Mouse (Mus musculus) midbrain, postnatal 0 days (tissue): ENCODE data around the gene Ubap2l. TPM values are rescaled to one million over a fixed set of nuclear protein-coding genes. Genes with fewer than 3 reads are reported as not detected.
A peak's percentile ranks its signal among the peaks of the same experiment; 100 is the strongest.

Experiments used
- ATAC-seq: fragments of 200-750 bp; cut with Nextera tagmentation; 2 replicates; pipeline ENCODE4 v1.8.0; 2017; ENCODE audit warnings: moderate number of reproducible peaks, mild to moderate bottlenecking, moderate TSS enrichment, moderate library complexity; ENCODE audit not compliant: low FRiP score
- DNase-seq: peaks from one replicate; pipeline ENCODE4 v3.0.0-alpha.2; 2015; ENCODE audit warnings: low spot score
- H3K27ac ChIP-seq: fragments of 300-500 bp; sonication (generic); 2 replicates; pipeline ENCODE4 v1.5.1; 2014; ENCODE audit warnings: low read depth, mild to moderate bottlenecking, low read length, mixed read lengths
- H3K27me3 ChIP-seq: fragments of 300-500 bp; sonication (generic); 2 replicates; pipeline ENCODE4 v1.6.1; 2014; ENCODE audit warnings: low read length, control low read depth, mixed read lengths; ENCODE audit not compliant: insufficient read depth
- H3K36me3 ChIP-seq: fragments of 300-500 bp; sonication (generic); 2 replicates; pipeline ENCODE4 v1.6.1; 2014; ENCODE audit warnings: low read length, control low read depth, mixed read lengths; ENCODE audit not compliant: insufficient read depth
- H3K4me1 ChIP-seq: fragments of 300-500 bp; sonication (generic); 2 replicates; pipeline ENCODE4 v1.6.1; 2014; ENCODE audit warnings: mild to moderate bottlenecking, control low read depth, antibody characterized with exemption, low read length, mixed read lengths; ENCODE audit not compliant: insufficient read depth
- H3K4me2 ChIP-seq: fragments of 300-500 bp; sonication (generic); 2 replicates; pipeline ENCODE4 v1.6.1; 2014; ENCODE audit warnings: low read depth, mild to moderate bottlenecking, low read length, mixed read lengths; ENCODE audit not compliant: poor library complexity, severe bottlenecking
- H3K4me3 ChIP-seq: fragments of 300-500 bp; sonication (generic); 2 replicates; pipeline ENCODE4 v1.5.1; 2014; ENCODE audit warnings: low read depth, mild to moderate bottlenecking, low read length, moderate library complexity
- H3K9ac ChIP-seq: fragments of 300-500 bp; sonication (generic); replicated peaks from 2 replicates; pipeline ENCODE4 v1.6.1; 2014; ENCODE audit warnings: mild to moderate bottlenecking, low read length, moderate library complexity, mixed read lengths; ENCODE audit not compliant: poor library complexity, severe bottlenecking
- H3K9me3 ChIP-seq: fragments of 300-500 bp; sonication (generic); 2 replicates; pipeline ENCODE4 v1.6.1; 2016; ENCODE audit warnings: low read length, control low read depth
- CTCF ChIP-seq: IDR thresholded peaks from 2 replicates; pipeline ENCODE4 v1.5.1; 2016; ENCODE audit warnings: antibody characterized with exemption, mild to moderate bottlenecking
- WGBS: fragments of 180-500 bp; shearing (Covaris S2); extraction: QIAGEN DNeasy Blood & Tissue Kit; methylation state at CpG from one replicate; pipeline ENCODE4 v1.1.7; 2014; 5-methylcytosine and 5-hydroxymethylcytosine counted together
- polyA plus RNA-seq: library from polyadenylated mRNA; unstranded; fragments of >200 nt; fragmentation: Nextera tagmentation; extraction: Ambion mirVana; gene quantifications from 2 replicates; pipeline ENCODE4 v1.2.1, GENCODE M21; 2015
- total RNA-seq: library from RNA; depleted of rRNA; stranded (reverse); fragments of >200 nt; gene quantifications from 2 replicates; pipeline ENCODE4 v1.2.3, GENCODE M21; 2014

The Ubap2l gene
- total and polyA plus RNA-seq, 2 experiments from 2014 or later, result 108 to 133 TPM

DNA sequence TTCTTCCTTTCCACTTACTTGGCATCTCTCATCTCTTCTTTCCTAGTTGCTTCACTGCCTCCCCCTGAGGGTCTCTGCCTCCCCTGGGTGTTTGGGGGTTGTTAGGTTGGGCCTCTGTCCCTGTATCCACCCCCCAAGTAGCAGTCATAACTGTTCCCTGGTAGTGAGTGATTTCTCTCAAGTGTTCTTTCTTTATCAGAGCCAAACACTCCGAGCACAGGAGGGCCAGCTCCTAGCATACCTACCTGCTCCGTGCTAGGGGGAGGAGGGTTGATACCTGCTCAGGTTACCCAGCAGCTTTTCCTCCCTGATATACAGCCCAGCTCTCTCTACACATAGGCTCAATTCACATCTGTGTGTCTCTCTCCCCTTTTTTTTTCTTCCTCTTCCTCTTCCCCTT lies 36.2 kb upstream of the Ubap2l start:
- H3K27ac ChIP-seq, result no peak overlapping the region
- DNase-seq (no peak), ATAC-seq (no peak)
- H3K9ac ChIP-seq, result no peak overlapping the region
- no peak overlapping the region for H3K4me3 ChIP-seq
- no peak for TF ChIP-seq CTCF
- H3K36me3 ChIP-seq, result peaks cover 59% of the 10 kb centered on the region
- H3K27me3 ChIP-seq, result no peaks in the 10 kb centered on the region
- no peak overlapping the region for H3K4me2 ChIP-seq
- WGBS, result 100% methylated on average over 2 of the region's 2 CpGs
- H3K9me3 ChIP-seq, result no peaks in the 10 kb centered on the region
- peaks cover 6% of the 10 kb centered on the region for H3K4me1 ChIP-seq

- H3K27me3 ChIP-seq, result no peaks in the 10 kb centered on the region
- ATAC-seq, result no peak
- 95% methylated on average over 5 of the region's 5 CpGs for WGBS
- no peak overlapping the region for H3K9ac ChIP-seq
- H3K4me3 ChIP-seq, result no peak overlapping the region
- no peak overlapping the region for H3K27ac ChIP-seq
- TF ChIP-seq CTCF, result no peak
- no peak overlapping the region for H3K4me2 ChIP-seq
- H3K9me3 ChIP-seq, result no peaks in the 10 kb centered on the region
- DNase-seq, result no peak
- peaks cover 17% of the 10 kb centered on the region for H3K4me1 ChIP-seq
- peaks cover 36% of the 10 kb centered on the region for H3K36me3 ChIP-seq
These were observed 33.6 kb upstream of the Ubap2l start for GRCm38 (mm10) chr3:90086068-90086467.

DNA sequence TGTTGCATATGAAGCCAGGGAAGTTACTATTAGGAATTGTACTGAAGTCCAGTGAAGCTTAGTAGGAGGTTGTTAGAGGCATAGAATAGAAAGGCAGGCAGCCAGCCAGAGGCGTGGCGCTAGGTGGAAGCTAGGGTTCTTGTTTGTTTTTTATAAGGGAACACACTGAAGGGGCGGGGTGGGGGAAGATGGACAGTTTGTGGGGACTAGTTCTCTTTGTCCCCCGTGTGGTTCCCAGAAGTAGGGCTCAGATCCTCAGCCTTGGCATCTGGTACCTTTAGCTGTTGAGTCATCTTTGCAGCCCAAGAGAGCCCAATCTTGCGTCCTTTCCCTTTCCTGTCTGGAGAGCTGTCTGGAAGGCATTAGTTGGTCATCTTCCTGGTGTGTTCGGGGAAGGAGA lies 32.9 kb upstream of the Ubap2l start:
- WGBS, result 89% methylated on average over 6 of the region's 6 CpGs
- Histone ChIP-seq H3K27ac (no peak overlapping the region; the same call in 1 of the 2 replicates), H3K4me2 (no peak overlapping the region), H3K9me3 (no peaks in the 10 kb centered on the region), H3K4me1 (peaks cover 18% of the 10 kb centered on the region), H3K27me3 (no peaks in the 10 kb centered on the region), H3K4me3 (no peak overlapping the region), H3K9ac (no peak overlapping the region), H3K36me3 (peaks cover 30% of the 10 kb centered on the region)
- no peak for ATAC-seq
- no peak for DNase-seq
- no peak for TF ChIP-seq CTCF

- Histone ChIP-seq H3K4me1 (peaks cover 18% of the 10 kb centered on the region), H3K4me3 (no peak overlapping the region), H3K36me3 (peaks cover 25% of the 10 kb centered on the region), H3K4me2 (no peak overlapping the region), H3K9me3 (no peaks in the 10 kb centered on the region), H3K9ac (no peak overlapping the region), H3K27me3 (no peaks in the 10 kb centered on the region), H3K27ac (no peak overlapping the region)
- no peak for ATAC-seq
- no peak for TF ChIP-seq CTCF
- WGBS, result 84% methylated on average over 4 of the region's 4 CpGs
- DNase-seq, result peak; percentile 8
These were observed 32.4 kb upstream of the Ubap2l start for GRCm38 (mm10) chr3:90084790-90085189.

DNA sequence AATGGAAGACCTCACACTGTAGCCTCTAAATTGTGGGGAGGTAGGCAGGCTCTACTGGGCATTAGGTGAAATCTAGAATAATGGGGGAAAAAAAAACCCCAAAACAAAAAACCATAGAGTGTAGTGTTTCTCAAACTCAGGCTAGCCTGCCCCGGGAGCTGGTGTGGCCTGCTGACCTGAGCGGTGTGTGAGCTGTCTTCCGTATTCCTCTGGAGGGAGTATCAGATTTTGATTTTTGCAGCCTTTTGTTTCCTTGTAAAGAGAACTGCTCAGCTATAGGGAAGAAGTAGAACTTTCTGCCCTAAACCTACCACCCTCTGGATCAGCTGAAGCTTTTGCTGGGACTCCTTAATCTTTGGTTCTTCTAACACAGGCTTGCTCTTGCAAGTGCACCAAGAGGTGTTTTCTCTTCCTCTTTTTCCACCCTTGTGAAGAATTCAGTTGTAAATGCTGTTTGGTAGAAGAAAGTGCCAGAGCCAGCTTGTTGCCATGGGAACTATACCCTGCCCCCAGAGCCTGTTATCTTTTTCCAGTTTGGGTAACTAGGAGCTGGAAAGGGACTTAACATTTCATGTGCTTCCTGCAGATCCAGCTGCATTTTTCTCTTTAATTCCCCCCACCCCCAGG lies 31.4 kb upstream of the Ubap2l start:
- H3K9me3 ChIP-seq, result no peaks in the 10 kb centered on the region
- peaks cover 18% of the 10 kb centered on the region for H3K4me1 ChIP-seq
- 30% methylated on average over 3 of the region's 3 CpGs for WGBS
- H3K27me3 ChIP-seq, result no peaks in the 10 kb centered on the region
- no peak overlapping the region for H3K4me3 ChIP-seq
- ATAC-seq (no peak), DNase-seq (peak; percentile 15)
- H3K9ac ChIP-seq, result 0 out of 2 replicates have a peak overlapping the region, but pooled peaks have one; percentile 9
- peak overlapping the region; percentile 21; the same call in 1 of the 2 replicates for H3K27ac ChIP-seq
- H3K36me3 ChIP-seq, result peaks cover 15% of the 10 kb centered on the region
- no peak for TF ChIP-seq CTCF
- H3K4me2 ChIP-seq, result 0 out of 2 replicates have a peak overlapping the region, but pooled peaks have one; percentile 4

DNA sequence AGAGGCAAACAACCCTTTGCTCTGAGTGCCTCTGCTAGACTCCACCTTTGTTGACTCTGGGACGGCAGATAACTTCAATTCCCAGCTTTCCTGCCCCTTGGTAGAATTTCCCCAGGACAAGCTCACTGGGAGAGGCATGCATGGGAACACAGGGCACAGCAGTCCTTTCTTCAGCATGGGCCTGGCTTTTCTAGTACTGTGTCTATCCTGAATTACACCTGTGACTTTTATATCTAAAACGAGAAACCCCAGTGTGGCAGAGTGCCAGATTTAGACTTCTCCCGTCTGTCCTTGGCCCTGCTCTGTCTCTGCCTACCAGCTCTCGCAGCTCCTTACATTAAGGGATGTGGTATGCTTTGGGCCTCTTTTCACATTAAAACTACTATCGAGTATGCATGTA lies 30.6 kb upstream of the Ubap2l start:
- H3K4me2 ChIP-seq, result no peak overlapping the region
- 0 out of 2 replicates have a peak overlapping the region, but pooled peaks have one; percentile 21 for H3K27ac ChIP-seq
- H3K27me3 ChIP-seq, result no peaks in the 10 kb centered on the region
- no peaks in the 10 kb centered on the region for H3K9me3 ChIP-seq
- no peak for TF ChIP-seq CTCF
- ATAC-seq (no peak), DNase-seq (no peak)
- peaks cover 7% of the 10 kb centered on the region for H3K36me3 ChIP-seq
- H3K4me3 ChIP-seq, result no peak overlapping the region
- H3K4me1 ChIP-seq, result peaks cover 18% of the 10 kb centered on the region
- 60% methylated on average over 5 of the region's 5 CpGs for WGBS
- H3K9ac ChIP-seq, result no peak overlapping the region
